Mouse (Mus musculus) mouse trophoblast stem cell (cell line): Measurements from ENCODE around the gene En1.

ENCODE experiments used
- in situ Hi-C, 2 experiments: fragments of 300-500 bp; cut with MseI, MboI; formaldehyde crosslinking; loops; 2 replicates in 1 of 2; 3 replicates in 1 of 2; pipeline ENCODE4 v1.15.1; 2025

The En1 gene

GRCm38 (mm10) chr1:120599321-120600148 is 2.7 kb upstream of the En1 start:
- in situ Hi-C loops: loop anchor here (10.0 to 25.0 kb wide), 2 partner anchors 575 to 813 kb away; no protein-coding TSS in a partner anchor

DNA sequence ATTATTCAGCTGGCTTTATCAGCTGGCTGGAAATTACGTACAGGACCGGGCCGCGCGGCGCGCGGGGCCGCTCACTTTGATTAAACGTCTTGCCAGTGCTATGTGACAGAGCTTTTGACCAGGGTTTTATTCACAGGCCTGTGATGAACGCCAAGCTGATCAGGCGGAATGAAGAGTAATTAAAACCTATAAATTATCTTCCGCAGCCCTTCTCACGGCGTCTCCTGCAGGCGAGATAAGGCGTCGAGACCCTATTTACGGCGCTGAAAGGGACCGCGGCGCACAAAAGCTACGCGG is 2.1 kb upstream of the En1 start:
- in situ Hi-C loops: no loop called here

- in situ Hi-C loops: no loop called here
Measured at GRCm38 (mm10) chr1:120600516-120601252, 1.5 kb upstream of the En1 start.

DNA sequence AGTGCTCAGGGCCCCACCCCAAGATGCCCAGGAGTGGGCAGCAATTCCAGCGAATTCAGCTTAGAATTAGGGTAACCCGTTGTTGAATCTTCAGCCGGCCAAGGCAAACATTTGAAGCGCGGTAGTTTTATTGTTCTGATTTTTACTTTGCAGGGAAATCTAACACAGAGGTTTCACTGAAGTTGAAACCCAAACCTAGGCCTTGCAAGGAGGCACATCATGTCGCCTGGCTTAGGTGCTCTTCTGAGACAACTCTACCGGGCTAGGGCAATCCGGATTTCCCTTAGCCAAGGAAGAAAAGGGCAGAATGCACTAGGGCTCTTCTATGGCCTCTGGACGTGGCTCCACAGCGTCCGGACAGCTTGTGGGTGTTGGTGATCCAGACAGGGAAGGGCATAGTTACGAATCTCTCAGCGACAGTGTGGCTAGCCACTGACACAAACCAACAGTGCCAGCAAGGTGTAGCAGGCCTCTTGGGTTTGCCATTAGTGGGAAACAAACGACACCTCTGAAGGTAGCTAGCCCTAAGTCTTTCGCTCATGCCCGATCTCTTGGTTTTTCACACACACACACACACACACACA is 873 bp upstream of the En1 start:
- in situ Hi-C loops: no loop called here

- in situ Hi-C loops: no loop called here
Measured at GRCm38 (mm10) chr1:120602876-120603655, 848 bp downstream of the En1 start.

- in situ Hi-C loops: no loop called here
Measured at GRCm38 (mm10) chr1:120603656-120604051, 1.4 kb downstream of the En1 start.

DNA sequence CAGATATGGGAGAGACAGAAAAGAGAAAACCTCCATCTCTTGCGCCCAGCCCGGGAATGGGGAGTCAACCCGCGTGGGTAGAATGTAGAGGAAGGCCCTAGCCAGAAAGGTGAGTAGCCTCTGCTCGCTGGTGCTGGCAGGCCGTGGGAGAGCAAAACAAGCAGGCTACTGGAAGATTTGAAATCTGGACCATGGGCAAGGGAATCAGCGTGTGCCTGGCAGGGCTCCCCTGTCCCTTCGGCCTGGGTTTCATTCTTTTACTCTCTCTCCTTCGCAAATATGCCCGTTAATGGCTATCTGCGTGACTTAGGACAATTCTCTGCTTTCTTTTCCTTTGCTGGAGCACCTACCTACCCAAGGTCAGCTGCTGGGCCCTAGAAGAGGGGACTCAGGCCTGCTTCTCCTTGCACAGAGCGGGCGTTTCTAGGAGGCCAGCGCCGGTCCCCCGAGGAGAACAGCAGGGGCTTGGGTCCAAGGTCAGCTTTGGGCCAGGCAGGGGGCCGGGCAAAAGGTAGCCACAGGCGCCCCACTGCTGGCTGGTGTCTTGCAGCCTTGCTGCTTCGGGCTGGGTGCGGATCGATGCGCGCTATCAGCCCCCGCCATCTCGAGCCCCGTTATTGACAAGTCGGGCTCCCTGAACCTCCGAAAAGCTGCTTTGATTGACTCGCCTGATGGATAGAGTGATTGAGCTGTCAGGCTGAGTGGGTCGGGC is 2.4 kb downstream of the En1 start:
- in situ Hi-C loops: no loop called here

- in situ Hi-C loops: no loop called here
Measured at GRCm38 (mm10) chr1:120605143-120605435, 2.9 kb downstream of the En1 start.

DNA sequence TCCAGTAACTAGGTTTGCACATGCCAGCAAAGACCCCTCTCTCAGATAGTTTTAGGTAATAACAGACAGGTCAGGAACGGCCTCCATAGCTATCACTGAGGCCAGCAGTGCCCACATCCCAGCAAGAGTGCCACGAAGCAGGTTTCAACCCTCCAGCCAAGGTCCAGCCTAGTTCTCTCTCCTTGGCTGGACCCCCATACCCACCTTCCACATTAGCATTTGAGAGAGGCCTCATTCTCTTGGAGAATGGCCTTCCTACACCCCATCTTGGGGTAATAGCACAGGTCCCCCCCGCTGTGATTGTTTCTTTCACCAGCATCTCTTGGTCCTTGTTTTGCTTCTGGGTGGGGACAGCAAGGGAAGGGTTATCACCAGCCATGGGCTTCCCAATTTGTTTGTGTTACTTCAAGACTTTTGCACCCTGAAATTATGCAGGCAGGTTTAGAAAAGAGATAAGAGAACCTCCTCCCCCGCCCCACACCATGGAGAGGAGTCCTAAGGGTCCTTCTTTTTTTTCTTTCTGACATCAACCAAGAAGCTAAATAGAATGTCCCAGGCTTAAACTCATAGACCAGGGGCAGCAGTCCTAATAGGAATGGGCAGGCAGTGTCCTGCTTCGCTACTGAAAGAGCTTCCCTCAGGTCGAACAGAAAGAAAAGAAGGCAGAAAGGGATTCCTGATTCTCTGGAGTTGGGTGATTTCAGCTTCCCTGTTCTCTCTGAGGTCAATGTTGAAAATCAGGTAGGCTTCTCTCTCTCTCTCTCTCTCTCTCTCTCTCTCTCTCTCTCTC is 3.5 kb downstream of the En1 start:
- in situ Hi-C loops: no loop called here

- in situ Hi-C loops: no loop called here
Measured at GRCm38 (mm10) chr1:120606641-120607575, 4.7 kb downstream of the En1 start.

- in situ Hi-C loops: no loop called here
Measured at GRCm38 (mm10) chr1:120607576-120608400, 5.6 kb downstream of the En1 start.

GRCm38 (mm10) chr1:120608461-120608860 is 6.2 kb downstream of the En1 start:
- in situ Hi-C loops: no loop called here

DNA sequence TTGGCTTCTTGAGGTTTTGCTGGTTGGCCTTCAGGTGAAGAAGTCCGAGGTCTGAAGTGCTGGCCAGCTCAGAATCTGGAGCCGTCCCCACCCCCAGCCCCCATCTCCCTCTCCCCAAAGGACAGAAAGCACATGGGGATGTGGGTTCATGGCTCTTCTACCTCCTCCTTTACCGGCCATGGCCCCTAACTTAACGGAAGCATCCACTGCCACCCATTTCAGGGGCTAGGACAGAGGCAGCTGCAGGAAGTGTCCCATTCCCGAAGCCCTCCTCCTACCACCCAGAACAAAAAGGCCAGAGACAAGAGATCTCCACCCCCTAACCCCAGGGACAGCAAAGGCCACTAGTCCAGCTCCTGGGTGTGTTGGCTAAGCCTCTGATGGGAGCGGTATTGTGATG is 7.4 kb downstream of the En1 start:
- in situ Hi-C loops: no loop called here

- in situ Hi-C loops: no loop called here
Measured at GRCm38 (mm10) chr1:120613461-120614306, 11.5 kb downstream of the En1 start.

- in situ Hi-C loops: no loop called here
Measured at GRCm38 (mm10) chr1:120614307-120615100, 12.3 kb downstream of the En1 start.

- in situ Hi-C loops: no loop called here
Measured at GRCm38 (mm10) chr1:120615521-120615920, 13.3 kb downstream of the En1 start.

GRCm38 (mm10) chr1:120615927-120616326 is 13.7 kb downstream of the En1 start:
- in situ Hi-C loops: no loop called here
